Mouse (Mus musculus) G1E (cell line): ENCODE measurements around the gene Ppp1r1c. TPM values are rescaled to one million over a fixed set of nuclear protein-coding genes. Genes with fewer than 3 reads are reported as not detected.

Experiments
- ATAC-seq: 2 replicates; pipeline ENCODE4 v1.8.0; 2016; ENCODE audit warnings: mild to moderate bottlenecking; ENCODE audit not compliant: insufficient number of reproducible peaks, poor library complexity, low FRiP score, severe bottlenecking; ENCODE audit errors: extremely low read depth
- DNase-seq: peaks from one replicate; pipeline ENCODE4 v3.0.0; 2012; ENCODE audit warnings: low spot score
- H3K27me3 ChIP-seq: 2 replicates; pipeline ENCODE4 v1.6.1; 2012; ENCODE audit warnings: mild to moderate bottlenecking, low read length, inconsistent platforms; ENCODE audit not compliant: insufficient read depth
- H3K36me3 ChIP-seq: replicated peaks from 2 replicates; pipeline ENCODE3; 2012; ENCODE audit warnings: mild to moderate bottlenecking, inconsistent platforms
- H3K4me1 ChIP-seq: 2 replicates; pipeline ENCODE4 v1.6.1; 2012; ENCODE audit warnings: low read depth, low read length, inconsistent platforms, mixed read lengths; ENCODE audit not compliant: insufficient read depth
- H3K4me3 ChIP-seq: 2 replicates; pipeline ENCODE4 v1.5.1; 2012; ENCODE audit warnings: low read depth, mild to moderate bottlenecking, inconsistent platforms, low read length, moderate library complexity, mixed read lengths
- H3K9me3 ChIP-seq: replicated peaks from 2 replicates; pipeline ENCODE4 v1.6.1; 2012; ENCODE audit warnings: inconsistent platforms
- CTCF ChIP-seq: IDR thresholded peaks from 2 replicates; pipeline ENCODE4 v1.5.1; 2012; ENCODE audit warnings: low read depth, low read length, inconsistent platforms, mixed read lengths
- GATA1 ChIP-seq: IDR thresholded peaks from 2 replicates; pipeline ENCODE4 v1.6.1; 2012; ENCODE audit warnings: borderline replicate concordance, low read length, inconsistent platforms, mixed read lengths
- GATA2 ChIP-seq: IDR thresholded peaks from 2 replicates; pipeline ENCODE4 v1.6.1; 2012; ENCODE audit warnings: low read depth, low read length, inconsistent platforms, borderline replicate concordance
- POLR2AphosphoS5 ChIP-seq: IDR thresholded peaks from 2 replicates; pipeline ENCODE4 v1.6.1; 2012; ENCODE audit warnings: low read depth, low read length, inconsistent platforms; ENCODE audit not compliant: insufficient replicate concordance
- TAL1 ChIP-seq: conservative IDR thresholded peaks from 2 replicates; pipeline ENCODE4 v1.6.1; 2012; ENCODE audit warnings: low read depth, low read length, inconsistent platforms, mixed read lengths
- polyA plus RNA-seq: library from polyadenylated mRNA; stranded (reverse); fragments of >175 nt; gene quantifications from 2 replicates; pipeline ENCODE4 v1.2.3, GENCODE M21; 2012
- total RNA-seq, 2 experiments: library from RNA; stranded (forward) in 1 of 2; stranded (reverse) in 1 of 2; fragments of 200-1000 nt in 1 of 2; fragments of >200 nt in 1 of 2; fragmentation: Nextera tagmentation in 1 of 2; gene quantifications; 2 replicates each; pipeline ENCODE4 v1.2.3; 2014 to 2017

Ppp1r1c gene
- total and polyA plus RNA-seq, 3 experiments = 0.11 TPM; not detected in 2

DNA sequence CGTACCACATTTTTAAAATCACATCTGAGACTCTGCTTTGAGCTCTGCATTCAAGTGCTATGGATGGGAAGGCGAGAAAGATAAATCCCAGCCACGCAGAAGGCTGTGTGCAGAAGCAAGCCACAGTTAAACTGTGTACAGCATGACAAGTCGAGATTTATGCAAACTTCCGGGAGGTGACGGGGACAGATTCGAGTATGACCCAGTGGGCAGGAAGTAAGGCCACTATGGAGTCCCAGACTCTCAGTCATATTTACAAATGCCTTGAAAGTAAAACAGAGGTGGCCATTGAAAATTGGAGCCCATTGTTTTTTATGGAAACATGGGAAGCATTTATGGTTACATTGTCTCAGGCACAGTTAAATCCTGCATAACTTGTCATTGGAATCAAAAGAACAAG is 58.1 kb downstream of the Ppp1r1c start:
- Histone ChIP-seq H3K4me1 (no peaks in the 10 kb centered on the region), H3K9me3 (no peaks in the 10 kb centered on the region)
- no peak for ATAC-seq

DNA sequence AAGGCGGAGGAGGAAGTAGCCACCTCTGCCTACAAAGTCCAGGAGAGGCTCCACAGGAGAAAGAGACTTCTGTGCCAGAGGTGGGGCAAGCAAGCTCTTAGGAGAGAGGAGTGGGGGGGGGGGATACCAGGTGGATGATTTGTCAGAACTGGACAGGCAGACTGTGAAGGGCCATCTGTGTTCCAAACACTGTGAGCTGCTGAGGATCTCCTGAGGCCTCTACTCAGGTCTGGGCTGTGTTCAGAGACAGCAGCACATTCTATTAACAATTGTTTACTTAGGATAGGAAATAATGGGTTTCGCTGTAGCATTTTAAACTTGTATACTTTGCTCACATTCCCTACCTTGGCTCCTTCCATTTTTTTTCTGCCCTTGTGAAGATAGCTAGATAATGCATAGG is 61.0 kb downstream of the Ppp1r1c start:
- H3K36me3 ChIP-seq = no peaks in the 10 kb centered on the region
- no peak overlapping the region for H3K4me3 ChIP-seq
- TF ChIP-seq TAL1 (no peak), CTCF (no peak), GATA2 (no peak), GATA1 (no peak), POLR2AphosphoS5 (no peak)
- no peaks in the 10 kb centered on the region for H3K9me3 ChIP-seq
- ATAC-seq = no peak
- DNase-seq = no peak
- H3K4me1 ChIP-seq = no peaks in the 10 kb centered on the region
- peaks cover 4% of the 10 kb centered on the region; the same call in 1 of the 2 replicates for H3K27me3 ChIP-seq

More for the DNA sequence above, 58.1 kb downstream of the Ppp1r1c start:
- Histone ChIP-seq H3K36me3 (no peaks in the 10 kb centered on the region), H3K4me3 (no peak overlapping the region), H3K27me3 (peaks cover 4% of the 10 kb centered on the region; the same call in 1 of the 2 replicates)
- TF ChIP-seq GATA1 (no peak), TAL1 (no peak)
- DNase-seq = no peak

DNA sequence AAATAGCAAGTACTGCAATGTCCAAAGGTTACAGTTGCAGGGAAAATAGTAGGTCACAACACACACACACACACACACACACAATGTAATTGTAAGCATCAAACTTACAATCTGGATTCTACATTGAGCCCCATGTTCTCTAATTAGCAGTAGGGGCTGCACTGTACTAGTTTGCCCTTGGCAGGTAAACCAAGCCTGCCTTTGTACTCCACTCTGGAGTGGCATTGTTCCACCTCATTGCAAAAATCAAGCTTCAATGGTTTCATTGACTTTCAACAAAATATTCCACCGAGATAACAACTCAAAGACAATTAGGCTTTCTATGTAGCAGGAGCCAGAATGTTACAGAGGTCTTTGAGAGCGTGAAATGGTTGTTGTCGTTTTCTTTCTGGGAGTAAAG is 62.7 kb downstream of the Ppp1r1c start:
- ATAC-seq (no peak), DNase-seq (no peak)
- no peaks in the 10 kb centered on the region for H3K36me3 ChIP-seq
- no peak overlapping the region for H3K4me3 ChIP-seq
- no peaks in the 10 kb centered on the region for H3K4me1 ChIP-seq
- TF ChIP-seq GATA2 (no peak), TAL1 (no peak), GATA1 (no peak), POLR2AphosphoS5 (no peak), CTCF (no peak)
- peaks cover 4% of the 10 kb centered on the region; the same call in 1 of the 2 replicates for H3K27me3 ChIP-seq
- no peaks in the 10 kb centered on the region for H3K9me3 ChIP-seq

DNA sequence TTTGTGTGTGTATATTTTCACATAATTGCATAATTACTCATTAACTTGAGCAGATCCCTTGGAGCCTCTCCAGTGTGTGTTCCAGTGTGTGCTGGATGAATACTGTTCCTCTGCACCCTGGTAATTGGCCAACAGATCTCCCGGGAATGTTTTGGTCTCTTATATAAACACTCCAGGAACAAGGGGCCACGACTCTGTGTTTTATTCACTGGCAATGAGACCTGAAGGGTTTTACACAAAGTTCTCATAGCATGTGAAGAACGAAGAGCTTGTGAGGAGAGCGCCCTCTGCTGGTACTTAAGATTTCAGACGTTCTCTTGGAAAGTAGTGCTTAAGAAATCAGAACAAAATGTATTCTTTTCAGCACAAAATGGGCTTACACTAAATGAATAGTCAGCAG is 66.8 kb downstream of the Ppp1r1c start:
- DNase-seq (peak; percentile 2), ATAC-seq (no peak)
- H3K36me3 ChIP-seq = no peaks in the 10 kb centered on the region
- H3K4me3 ChIP-seq = no peak overlapping the region
- peaks cover 4% of the 10 kb centered on the region; the same call in 1 of the 2 replicates for H3K27me3 ChIP-seq
- H3K9me3 ChIP-seq = no peaks in the 10 kb centered on the region
- H3K4me1 ChIP-seq = no peaks in the 10 kb centered on the region
- TF ChIP-seq TAL1 (no peak), CTCF (peak; percentile 15; the same call in 1 of the 2 replicates)

DNA sequence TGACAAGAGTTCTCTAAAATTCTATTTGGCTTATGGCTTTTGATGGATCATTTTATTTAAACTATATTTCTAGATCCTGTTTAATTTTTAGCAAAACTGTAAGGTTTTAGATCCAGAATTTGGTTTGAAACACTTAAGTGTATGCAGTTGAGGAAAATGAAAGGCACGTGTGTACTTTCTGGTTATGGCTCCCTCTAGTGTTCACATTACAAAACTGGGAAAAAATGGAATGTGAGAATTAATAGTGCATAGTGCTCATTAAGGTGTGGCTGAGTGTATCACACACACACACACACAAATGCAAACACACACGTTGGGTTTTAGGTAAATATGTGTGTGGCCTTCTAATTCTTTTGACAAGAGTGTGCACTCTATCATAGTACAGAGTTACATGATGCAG is 70.2 kb downstream of the Ppp1r1c start:
- Histone ChIP-seq H3K9me3 (no peaks in the 10 kb centered on the region), H3K27me3 (no peaks in the 10 kb centered on the region), H3K4me3 (no peak overlapping the region), H3K36me3 (no peaks in the 10 kb centered on the region), H3K4me1 (no peaks in the 10 kb centered on the region)
- DNase-seq (no peak), ATAC-seq (no peak)
- no peak for TF ChIP-seq TAL1
- TF ChIP-seq GATA1 = no peak
- no peak for TF ChIP-seq POLR2AphosphoS5
- no peak for TF ChIP-seq CTCF
- TF ChIP-seq GATA2 = no peak

DNA sequence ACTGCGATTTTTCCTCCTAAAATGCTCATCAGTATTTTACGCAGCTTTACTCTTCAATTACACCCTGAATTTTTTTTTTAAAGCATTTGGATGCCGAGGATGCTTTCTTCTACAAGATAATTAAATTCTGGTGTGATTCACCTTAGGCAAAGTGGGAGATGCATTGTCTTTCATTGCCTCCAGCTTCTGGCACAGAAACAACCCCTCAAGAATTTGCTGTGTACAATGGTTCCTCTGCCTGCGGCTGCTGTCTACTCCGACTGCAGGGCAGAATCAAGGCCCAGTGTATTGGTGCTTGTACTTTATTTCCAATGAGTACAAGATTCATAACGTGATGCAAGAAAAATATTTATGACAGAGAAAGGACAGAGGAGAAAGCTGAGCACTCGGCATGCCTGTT is 73.2 kb downstream of the Ppp1r1c start:
- no peak for DNase-seq
- Histone ChIP-seq H3K27me3 (no peaks in the 10 kb centered on the region), H3K9me3 (no peaks in the 10 kb centered on the region), H3K4me3 (no peak overlapping the region), H3K4me1 (no peaks in the 10 kb centered on the region), H3K36me3 (no peaks in the 10 kb centered on the region)
- no peak for TF ChIP-seq GATA1
- TF ChIP-seq TAL1 = no peak
- TF ChIP-seq CTCF = no peak
- TF ChIP-seq GATA2 = no peak
- TF ChIP-seq POLR2AphosphoS5 = no peak
- no peak for ATAC-seq
